Mouse (Mus musculus) stomach, postnatal 0 days (tissue): ENCODE measurements around the gene Arrdc1. TPM values are rescaled to one million over a fixed set of nuclear protein-coding genes. Genes with fewer than 3 reads are reported as not detected.

Source experiments
- ATAC-seq: fragments of 200-750 bp; cut with Nextera tagmentation; 2 replicates; pipeline ENCODE4 v1.8.0; 2017; ENCODE audit not compliant: low FRiP score, low TSS enrichment
- DNase-seq: peaks from one replicate; pipeline ENCODE4 v3.0.0-alpha.2; 2016; ENCODE audit warnings: low spot score
- H3K27ac ChIP-seq: fragments of 300-500 bp; sonication (generic); replicated peaks from 2 replicates; pipeline ENCODE4 v1.5.1; 2014; ENCODE audit warnings: mild to moderate bottlenecking, control low read depth
- H3K27me3 ChIP-seq: fragments of 300-500 bp; sonication (generic); 2 replicates; pipeline ENCODE4 v1.6.1; 2014; ENCODE audit warnings: low read length; ENCODE audit not compliant: control insufficient read depth, insufficient read depth
- H3K36me3 ChIP-seq: fragments of 300-500 bp; sonication (generic); 2 replicates; pipeline ENCODE4 v1.6.1; 2014; ENCODE audit warnings: low read length, mixed read lengths; ENCODE audit not compliant: control insufficient read depth, insufficient read depth
- H3K4me1 ChIP-seq: fragments of 300-500 bp; sonication (generic); replicated peaks from 2 replicates; pipeline ENCODE4 v1.6.1; 2014; ENCODE audit warnings: antibody characterized with exemption; ENCODE audit not compliant: control insufficient read depth, insufficient read depth
- H3K4me2 ChIP-seq: fragments of 300-500 bp; sonication (generic); replicated peaks from 2 replicates; pipeline ENCODE4 v1.6.1; 2014; ENCODE audit warnings: low read depth, mild to moderate bottlenecking, control low read depth, moderate library complexity
- H3K4me3 ChIP-seq: fragments of 300-500 bp; sonication (generic); 2 replicates; pipeline ENCODE4 v1.5.1; 2014; ENCODE audit warnings: low read depth, low read length, control low read depth
- H3K9ac ChIP-seq: fragments of 300-500 bp; sonication (generic); 2 replicates; pipeline ENCODE4 v1.6.1; 2014; ENCODE audit warnings: mild to moderate bottlenecking, low read length, control low read depth, mixed read lengths
- H3K9me3 ChIP-seq: fragments of 300-500 bp; sonication (generic); 2 replicates; pipeline ENCODE4 v1.6.1; 2016; ENCODE audit warnings: low read length; ENCODE audit not compliant: control insufficient read depth
- CTCF ChIP-seq: IDR thresholded peaks from 2 replicates; pipeline ENCODE4 v1.5.1; 2016; ENCODE audit warnings: antibody characterized with exemption, low read depth, mild to moderate bottlenecking, moderate library complexity
- EP300 ChIP-seq: optimal IDR thresholded peaks from 2 replicates; pipeline ENCODE3; 2016; ENCODE audit warnings: antibody characterized with exemption
- WGBS: fragments of 180-500 bp; shearing (Covaris S2); extraction: QIAGEN DNeasy Blood & Tissue Kit; methylation state at CpG from one replicate; pipeline ENCODE4 v1.1.7; 2014; 5-methylcytosine and 5-hydroxymethylcytosine counted together
- polyA plus RNA-seq: library from polyadenylated mRNA; unstranded; fragments of >200 nt; fragmentation: Nextera tagmentation; extraction: Ambion mirVana; gene quantifications from 2 replicates; pipeline ENCODE4 v1.2.1, GENCODE M21; 2015

The Arrdc1 gene
- polyA plus RNA-seq, 1 experiment from 2014 or later: 94.7 TPM

DNA sequence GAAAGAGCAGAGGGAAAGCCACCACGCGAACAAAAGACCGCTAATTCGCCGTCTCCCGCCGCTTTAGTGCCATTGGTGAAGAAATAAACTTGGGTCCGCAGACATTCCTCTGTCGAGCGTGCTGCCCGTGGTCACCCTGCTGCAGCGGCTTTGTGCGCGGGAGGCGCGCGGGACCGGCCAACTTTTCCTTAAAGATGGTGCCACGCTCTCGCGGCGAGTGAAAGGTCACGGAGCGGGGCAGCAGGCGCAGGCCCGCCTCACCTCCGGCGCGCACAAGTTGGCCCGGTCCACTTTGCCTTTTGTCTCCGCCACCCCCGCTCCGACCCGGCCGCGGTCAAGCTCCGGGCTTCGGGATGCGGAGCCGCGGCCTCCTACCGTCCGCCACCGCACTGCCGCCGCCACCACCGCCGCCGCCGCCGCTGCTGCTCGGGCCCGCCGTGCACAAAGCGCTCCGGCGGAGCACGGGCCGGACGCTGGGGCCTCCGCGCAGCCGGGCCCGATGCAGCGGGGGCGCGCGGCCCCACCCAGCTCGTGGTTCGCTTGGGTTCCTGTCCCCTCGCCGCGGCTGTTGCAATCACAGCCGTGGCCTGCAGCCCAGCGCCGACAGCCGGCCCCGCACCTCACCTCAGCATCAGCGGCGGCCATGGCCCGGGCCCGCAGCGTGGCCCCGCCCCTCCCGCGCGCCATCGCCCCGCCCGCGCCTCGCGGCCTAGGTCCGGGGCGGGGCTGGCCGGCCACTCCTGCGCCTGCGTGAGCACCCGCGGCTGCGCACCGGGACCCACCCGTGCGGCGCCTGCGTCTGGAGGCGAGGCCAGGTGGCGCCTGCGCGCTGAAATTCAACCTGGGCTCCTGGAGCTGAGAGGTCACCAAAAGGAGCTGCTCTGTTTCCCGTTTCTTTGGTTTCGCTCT, 15.9 kb downstream of the Arrdc1 start, which contains the start of gene Ehmt1:
Gene Ehmt1, minus strand, starts transcription at position 685 of the 909 bp plus-strand sequence.
- TF ChIP-seq EP300 (no peak), CTCF (peak; percentile 33; the same call in 1 of the 2 replicates)
- Histone ChIP-seq H3K4me3 (peak within 1 kb of the TSS; percentile 95), H3K27me3 (no peaks in the 10 kb centered on the region), H3K4me2 (peak within 1 kb of the TSS; percentile 64), H3K9me3 (no peaks in the 10 kb centered on the region), H3K4me1 (no peaks in the 10 kb centered on the region; the same call in 1 of the 2 replicates), H3K9ac (peak within 1 kb of the TSS; percentile 96), H3K36me3 (no peaks in the 10 kb centered on the region), H3K27ac (peak within 1 kb of the TSS; percentile 96)
- peak; percentile 98 for ATAC-seq
- DNase-seq: peak; percentile 95
- under 1% methylated on average over 87 of the region's 112 CpGs for WGBS

DNA sequence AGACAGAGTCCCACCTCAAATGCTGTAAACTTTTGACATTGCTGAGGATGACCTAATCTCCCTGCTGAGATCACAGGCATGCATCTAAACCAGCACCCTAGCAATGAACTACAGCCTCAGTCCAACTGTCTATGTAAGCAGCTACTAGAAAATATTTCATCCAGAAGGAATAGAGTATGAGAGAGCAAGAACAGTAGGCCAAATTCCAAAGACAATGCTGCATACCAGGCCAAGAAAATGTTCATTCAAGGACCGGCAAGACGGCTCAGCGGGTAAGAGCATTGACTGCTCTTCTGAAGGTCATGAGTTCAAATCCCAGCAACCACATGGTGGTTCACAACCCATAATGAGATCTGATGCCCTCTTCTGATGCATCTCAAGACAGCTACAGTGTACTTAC, 20.3 kb downstream of the Arrdc1 start:
- Histone ChIP-seq H3K4me2 (no peak overlapping the region), H3K27me3 (no peaks in the 10 kb centered on the region), H3K9ac (no peak overlapping the region), H3K4me3 (no peak overlapping the region), H3K9me3 (no peaks in the 10 kb centered on the region), H3K36me3 (no peaks in the 10 kb centered on the region), H3K27ac (no peak overlapping the region), H3K4me1 (no peaks in the 10 kb centered on the region; the same call in 1 of the 2 replicates)
- 72% methylated on average over 3 of the region's 3 CpGs for WGBS
- DNase-seq (no peak), ATAC-seq (no peak)
- TF ChIP-seq EP300 (no peak), CTCF (no peak)

DNA sequence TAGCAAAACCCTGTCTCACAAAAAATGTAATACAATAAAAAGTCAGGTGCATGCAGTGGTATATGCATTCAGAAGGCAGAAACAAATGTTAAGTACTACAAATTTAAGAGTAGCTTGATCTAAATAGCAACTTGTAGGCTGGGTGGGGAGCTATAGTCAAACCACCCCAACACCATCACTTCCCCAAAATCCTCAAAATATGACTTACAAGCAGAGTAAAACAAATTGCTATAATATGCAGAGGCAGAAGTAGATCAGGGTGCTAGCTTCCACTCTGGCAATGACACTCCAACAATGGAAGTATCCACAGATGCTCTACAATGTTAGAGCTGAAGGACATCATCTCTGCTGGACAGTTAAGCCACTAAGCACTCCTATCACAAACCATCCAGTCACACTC, 22.5 kb downstream of the Arrdc1 start:
- TF ChIP-seq EP300 (no peak), CTCF (no peak)
- Histone ChIP-seq H3K9ac (no peak overlapping the region), H3K36me3 (no peaks in the 10 kb centered on the region), H3K27ac (no peak overlapping the region), H3K4me2 (no peak overlapping the region), H3K27me3 (no peaks in the 10 kb centered on the region), H3K4me1 (no peaks in the 10 kb centered on the region; the same call in 1 of the 2 replicates), H3K9me3 (no peaks in the 10 kb centered on the region), H3K4me3 (no peak overlapping the region)
- no peak for DNase-seq
- ATAC-seq: no peak

DNA sequence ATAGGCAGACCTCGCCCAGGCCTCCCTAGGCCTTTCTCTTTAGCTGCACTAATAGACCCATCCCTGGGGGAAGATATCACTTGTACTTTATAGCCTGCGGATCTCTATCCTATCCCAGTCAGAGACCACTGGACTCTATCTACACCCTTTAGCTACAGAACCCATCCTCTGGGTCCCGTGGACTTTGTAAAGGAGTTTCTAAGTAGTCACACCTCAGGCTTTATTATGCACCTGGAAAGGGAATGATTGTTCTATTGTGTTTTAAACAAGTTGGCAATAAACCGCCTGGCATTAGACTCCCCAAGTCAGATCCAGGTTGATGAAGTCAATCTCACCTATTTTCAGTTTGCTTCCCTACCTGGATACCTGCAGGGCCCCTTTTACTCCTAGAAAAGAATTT, 22.9 kb downstream of the Arrdc1 start:
- Histone ChIP-seq H3K4me1 (no peaks in the 10 kb centered on the region), H3K4me2 (no peak overlapping the region), H3K27ac (no peak overlapping the region), H3K36me3 (no peaks in the 10 kb centered on the region), H3K9me3 (no peaks in the 10 kb centered on the region), H3K4me3 (no peak overlapping the region), H3K27me3 (no peaks in the 10 kb centered on the region), H3K9ac (no peak overlapping the region)
- TF ChIP-seq EP300 (no peak), CTCF (no peak)
- no peak for DNase-seq
- ATAC-seq: no peak
- 89% methylated on average over 4 of the region's 4 CpGs for WGBS

DNA sequence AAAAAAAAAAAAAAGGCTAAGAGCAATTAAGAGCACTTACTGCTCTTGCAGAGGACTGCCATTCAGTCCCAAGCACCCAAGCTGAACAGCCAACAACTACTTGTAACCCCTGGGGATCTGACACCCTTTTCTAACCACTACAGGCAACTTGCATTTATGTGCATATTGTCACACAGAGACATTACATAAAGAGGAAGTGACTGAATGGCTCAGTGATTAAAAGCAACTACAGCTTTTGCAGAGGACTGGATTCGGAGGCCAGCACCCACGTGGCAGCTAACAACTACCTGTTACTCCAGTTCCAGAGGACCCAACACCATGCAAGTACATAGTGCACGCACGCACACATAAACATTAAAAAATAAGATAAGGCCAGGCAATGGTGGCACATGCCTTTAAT, 24.6 kb downstream of the Arrdc1 start:
- WGBS: 83% methylated on average over 4 of the region's 4 CpGs
- DNase-seq: no peak
- ATAC-seq: no peak

DNA sequence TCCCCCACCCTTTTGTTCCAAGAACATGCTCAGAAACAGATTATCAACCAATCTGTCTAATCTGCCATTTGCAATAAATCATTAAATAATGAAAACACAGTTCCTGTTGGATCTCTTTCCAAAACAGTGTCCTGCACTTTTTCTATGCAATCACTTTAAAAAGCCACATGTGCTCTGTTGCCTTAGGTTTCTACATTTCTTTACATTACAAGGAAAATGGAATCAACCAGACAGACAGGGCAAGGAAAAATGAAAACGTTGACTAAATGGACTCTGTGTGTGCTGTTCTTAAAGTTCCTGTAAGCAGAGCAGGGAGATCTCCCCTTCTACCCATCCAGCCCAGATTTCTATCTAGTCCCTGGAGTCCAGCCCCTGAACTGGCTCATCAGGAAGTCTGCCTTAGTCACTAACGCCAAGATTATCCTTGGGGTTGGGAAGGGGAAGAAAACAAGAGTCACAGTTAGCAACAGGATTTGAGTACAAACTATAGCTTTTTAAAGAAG, 29.3 kb downstream of the Arrdc1 start:
- H3K9me3 ChIP-seq: no peaks in the 10 kb centered on the region
- no peak overlapping the region for H3K9ac ChIP-seq
- H3K36me3 ChIP-seq: no peaks in the 10 kb centered on the region
- DNase-seq (no peak), ATAC-seq (no peak)
- no peaks in the 10 kb centered on the region; the same call in 1 of the 2 replicates for H3K4me1 ChIP-seq
- H3K4me3 ChIP-seq: no peak overlapping the region
- H3K27me3 ChIP-seq: no peaks in the 10 kb centered on the region
- no peak for TF ChIP-seq EP300
- TF ChIP-seq CTCF: no peak
- no peak overlapping the region for H3K4me2 ChIP-seq
- H3K27ac ChIP-seq: peak overlapping the region; percentile 61
- 4% methylated on average over 2 of the region's 2 CpGs for WGBS

More for the DNA sequence above, 24.6 kb downstream of the Arrdc1 start:
- H3K9me3 ChIP-seq: no peaks in the 10 kb centered on the region
- H3K27me3 ChIP-seq: no peaks in the 10 kb centered on the region
- TF ChIP-seq CTCF: no peak
- TF ChIP-seq EP300: no peak
- H3K4me1 ChIP-seq: no peaks in the 10 kb centered on the region; the same call in 1 of the 2 replicates
- H3K9ac ChIP-seq: no peak overlapping the region
- H3K4me3 ChIP-seq: no peak overlapping the region
- no peaks in the 10 kb centered on the region for H3K36me3 ChIP-seq
- no peak overlapping the region for H3K4me2 ChIP-seq
- H3K27ac ChIP-seq: no peak overlapping the region
